Mouse (Mus musculus): ENCODE measurements around the gene Sae1.

GRCm38 (mm10) chr7:16313481-16314220 is 74.0 kb downstream of the Sae1 start:
- 0 out of 2 replicates have a peak, but pooled peaks have one; percentile 1 for TF ChIP-seq CTCF (conservative IDR thresholded peaks at IDR 0.05; ENCODE audit: insufficient read depth, insufficient read length, low read depth, low read length)
- peak; percentile 86 for TF ChIP-seq POLR2A (IDR thresholded peaks at IDR 0.05; ENCODE audit: low read depth, low read length)
